Mouse (Mus musculus) limb, embryonic 14.5 days (tissue): ENCODE results near the gene Robo1. TPM values are rescaled to one million over a fixed set of nuclear protein-coding genes. Genes with fewer than 3 reads are reported as not detected.
A peak's percentile ranks its signal among the peaks of the same experiment; 100 is the strongest.

Experiments
- ATAC-seq: fragments of 200-750 bp; cut with Nextera tagmentation; 2 replicates; pipeline ENCODE4 v1.8.0; 2017; ENCODE audit warnings: low read depth, moderate number of reproducible peaks, moderate TSS enrichment; ENCODE audit not compliant: low FRiP score
- DNase-seq: peaks from one replicate; pipeline ENCODE4 v3.0.0-alpha.2; 2015; ENCODE audit warnings: low spot score
- H3K27ac ChIP-seq: fragments of 300-500 bp; sonication (generic); replicated peaks from 2 replicates; pipeline ENCODE4 v1.5.1; 2014; ENCODE audit warnings: low read depth, mild to moderate bottlenecking, low read length, moderate library complexity, mixed read lengths
- H3K27me3 ChIP-seq: fragments of 300-500 bp; sonication (generic); 2 replicates; pipeline ENCODE4 v1.6.1; 2014; ENCODE audit warnings: low read length, mixed read lengths; ENCODE audit not compliant: control insufficient read depth, insufficient read depth
- H3K36me3 ChIP-seq: fragments of 300-500 bp; sonication (generic); 2 replicates; pipeline ENCODE4 v1.6.1; 2014; ENCODE audit warnings: mild to moderate bottlenecking, low read length, moderate library complexity, mixed read lengths; ENCODE audit not compliant: control insufficient read depth, insufficient read depth
- H3K4me1 ChIP-seq: fragments of 300-500 bp; sonication (generic); 2 replicates; pipeline ENCODE4 v1.6.1; 2014; ENCODE audit warnings: antibody characterized with exemption, low read length, mixed read lengths; ENCODE audit not compliant: control insufficient read depth, insufficient read depth
- H3K4me2 ChIP-seq: fragments of 300-500 bp; sonication (generic); replicated peaks from 2 replicates; pipeline ENCODE4 v1.6.1; 2014; ENCODE audit warnings: low read depth, mild to moderate bottlenecking, low read length, moderate library complexity; ENCODE audit not compliant: severe bottlenecking
- H3K4me3 ChIP-seq: fragments of 300-500 bp; sonication (generic); replicated peaks from 2 replicates; pipeline ENCODE4 v1.5.1; 2014; ENCODE audit warnings: low read length
- H3K9ac ChIP-seq: fragments of 300-500 bp; sonication (generic); 2 replicates; pipeline ENCODE4 v1.6.1; 2014; ENCODE audit warnings: mild to moderate bottlenecking, low read depth, low read length, moderate library complexity; ENCODE audit not compliant: severe bottlenecking
- H3K9me3 ChIP-seq: fragments of 300-500 bp; sonication (generic); 2 replicates; pipeline ENCODE4 v1.6.1; 2016; ENCODE audit warnings: low read length; ENCODE audit not compliant: control insufficient read depth
- POLR2A ChIP-seq: fragments of 200-500 bp; IDR thresholded peaks from 2 replicates; pipeline ENCODE4 v1.8.0; 2012; ENCODE audit warnings: inconsistent platforms, mild to moderate bottlenecking, moderate library complexity, borderline replicate concordance; ENCODE audit not compliant: insufficient read depth, insufficient read length; ENCODE audit errors: extremely low read depth
- WGBS: fragments of 180-500 bp; shearing (Covaris S2); extraction: QIAGEN DNeasy Blood & Tissue Kit; methylation state at CpG from one replicate; pipeline ENCODE4 v1.1.7; 2014; 5-methylcytosine and 5-hydroxymethylcytosine counted together
- polyA plus RNA-seq, 2 experiments: library from polyadenylated mRNA; depleted of rRNA in 1 of 2; stranded (reverse) in 1 of 2; unstranded in 1 of 2; fragments of >200 nt; fragmentation: Nextera tagmentation in 1 of 2; extraction: Ambion mirVana in 1 of 2; gene quantifications; 2 replicates each; pipeline versions ENCODE4 v1.2.1 to v1.2.3; 2012 to 2014

The Robo1 gene
- polyA plus RNA-seq, 2 experiments = 41.2 to 44.9 TPM

GRCm38 (mm10) chr16:72740218-72740617 lies 432.1 kb downstream of the Robo1 start:
- no peak for TF ChIP-seq POLR2A
- H3K27ac ChIP-seq = no peak overlapping the region
- H3K4me1 ChIP-seq = peaks cover 10% of the 10 kb centered on the region
- no peak overlapping the region for H3K9ac ChIP-seq
- peaks cover 16% of the 10 kb centered on the region for H3K36me3 ChIP-seq
- no peak overlapping the region for H3K4me2 ChIP-seq
- ATAC-seq = peak; percentile 30; the same call in 1 of the 2 replicates
- H3K27me3 ChIP-seq = no peaks in the 10 kb centered on the region
- DNase-seq = no peak
- WGBS = 66% methylated on average over 7 of the region's 7 CpGs
- H3K9me3 ChIP-seq = 0 out of 2 replicates have a peak, but pooled peaks cover 5% of the 10 kb centered on the region
- no peak overlapping the region for H3K4me3 ChIP-seq

GRCm38 (mm10) chr16:72747696-72748095 lies 439.6 kb downstream of the Robo1 start:
- no peak overlapping the region for H3K9ac ChIP-seq
- no peaks in the 10 kb centered on the region for H3K27me3 ChIP-seq
- no peak for TF ChIP-seq POLR2A
- H3K36me3 ChIP-seq = peaks cover 10% of the 10 kb centered on the region
- no peak overlapping the region for H3K27ac ChIP-seq
- 0 out of 2 replicates have a peak, but pooled peaks cover 4% of the 10 kb centered on the region for H3K9me3 ChIP-seq
- no peak overlapping the region for H3K4me3 ChIP-seq
- no peak for ATAC-seq
- no peak for DNase-seq
- no peaks in the 10 kb centered on the region for H3K4me1 ChIP-seq
- no peak overlapping the region for H3K4me2 ChIP-seq
- WGBS = 80% methylated on average over 5 of the region's 5 CpGs

DNA sequence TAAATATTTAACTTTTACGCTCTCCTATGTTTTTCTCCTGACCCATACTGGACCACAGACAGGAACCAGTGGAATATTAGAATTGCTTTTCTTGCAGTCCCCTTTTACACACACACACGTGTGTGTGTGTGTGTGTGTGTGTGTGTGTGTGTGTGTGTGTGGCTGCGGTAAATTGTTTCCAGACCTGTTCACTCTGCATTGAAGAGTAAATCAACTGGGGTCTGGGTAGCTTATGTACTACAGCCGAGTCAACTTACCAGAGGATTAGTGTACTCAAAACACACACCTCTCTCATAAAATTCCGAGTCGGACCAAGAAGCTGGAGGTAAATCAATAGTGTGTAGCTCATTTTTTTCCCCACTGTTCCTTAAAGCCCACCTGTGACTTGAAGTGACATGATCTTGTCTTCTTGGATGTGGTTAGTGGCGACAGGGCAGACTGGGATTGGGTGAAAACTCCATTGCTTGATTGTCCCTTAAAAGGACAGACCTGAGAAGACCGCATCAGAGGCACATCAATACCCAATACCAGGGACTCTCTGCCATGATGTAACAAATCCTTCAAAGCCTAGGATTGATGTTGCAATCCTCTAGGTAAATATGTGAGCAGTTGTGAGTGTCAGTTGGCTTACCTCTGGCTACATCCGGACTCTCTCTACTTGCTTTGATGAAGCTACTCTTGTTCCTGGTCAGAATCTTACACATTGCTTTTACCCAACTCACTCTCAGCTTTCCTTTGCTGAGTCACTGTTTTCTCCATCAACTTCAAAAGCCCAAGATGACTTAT lies 457.2 kb downstream of the Robo1 start:
- TF ChIP-seq POLR2A = no peak
- DNase-seq (no peak), ATAC-seq (no peak)
- H3K4me2 ChIP-seq = no peak overlapping the region
- no peak overlapping the region for H3K9ac ChIP-seq
- H3K36me3 ChIP-seq = no peaks in the 10 kb centered on the region
- peaks cover 9% of the 10 kb centered on the region for H3K4me1 ChIP-seq
- H3K4me3 ChIP-seq = no peak overlapping the region
- WGBS = 46% methylated on average over 9 of the region's 9 CpGs
- H3K27me3 ChIP-seq = no peaks in the 10 kb centered on the region
- no peaks in the 10 kb centered on the region for H3K9me3 ChIP-seq
- H3K27ac ChIP-seq = no peak overlapping the region

DNA sequence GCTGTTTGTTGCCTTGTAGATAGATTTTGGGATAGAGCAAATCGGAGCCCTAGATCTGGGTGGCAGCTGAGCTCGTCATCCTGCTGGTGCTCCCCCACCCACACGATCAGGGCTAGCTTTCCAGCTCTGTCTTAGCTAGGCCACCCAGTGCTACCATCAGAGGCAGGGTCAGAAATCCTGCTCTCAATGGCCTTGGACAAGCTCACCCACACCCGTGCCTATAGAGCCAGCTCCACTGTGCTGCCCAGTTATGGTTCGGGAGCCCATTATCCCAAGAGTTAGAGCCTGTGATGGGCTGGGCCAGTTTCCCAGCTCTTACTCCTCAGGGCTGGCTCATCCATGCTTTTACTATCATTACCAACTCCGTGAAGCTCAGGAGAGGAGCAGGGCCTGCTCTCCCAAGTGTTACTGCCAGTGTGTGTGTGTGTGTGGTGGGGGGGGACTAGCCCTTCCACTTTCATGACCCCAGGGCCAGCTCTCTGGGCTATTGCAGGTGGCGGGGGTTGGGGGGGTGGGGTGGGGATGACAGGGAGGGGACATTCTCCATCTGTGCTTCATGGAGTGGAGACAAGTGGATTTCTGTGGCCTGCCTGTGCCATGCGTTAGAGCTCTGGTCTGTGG lies 461.2 kb downstream of the Robo1 start:
- ATAC-seq (no peak), DNase-seq (no peak)
- Histone ChIP-seq H3K4me2 (no peak overlapping the region), H3K9me3 (no peaks in the 10 kb centered on the region), H3K4me1 (peaks cover 14% of the 10 kb centered on the region), H3K27me3 (no peaks in the 10 kb centered on the region), H3K27ac (no peak overlapping the region), H3K36me3 (no peaks in the 10 kb centered on the region), H3K9ac (no peak overlapping the region), H3K4me3 (no peak overlapping the region)
- WGBS = 79% methylated on average over 8 of the region's 8 CpGs
- TF ChIP-seq POLR2A = no peak

GRCm38 (mm10) chr16:72772348-72772747 lies 464.2 kb downstream of the Robo1 start:
- Histone ChIP-seq H3K27ac (no peak overlapping the region), H3K9ac (no peak overlapping the region), H3K27me3 (no peaks in the 10 kb centered on the region), H3K4me3 (no peak overlapping the region), H3K36me3 (no peaks in the 10 kb centered on the region), H3K4me1 (peaks cover 11% of the 10 kb centered on the region), H3K9me3 (no peaks in the 10 kb centered on the region), H3K4me2 (no peak overlapping the region)
- no peak for ATAC-seq
- TF ChIP-seq POLR2A = no peak
- WGBS = 40% methylated on average over 5 of the region's 5 CpGs
- no peak for DNase-seq
